Mouse (Mus musculus) kidney, adult 2 months (tissue): ENCODE measurements around the gene Spop.

Experiments used
- CTCF ChIP-seq: fragments of 200-500 bp; conservative IDR thresholded peaks from 2 replicates; pipeline ENCODE4 v1.5.1; 2011; ENCODE audit warnings: low read depth, mild to moderate bottlenecking, control low read depth, low read length, moderate library complexity, mixed read lengths; ENCODE audit not compliant: insufficient read depth, insufficient read length
- POLR2A ChIP-seq: fragments of 200-500 bp; IDR thresholded peaks from one replicate; pipeline ENCODE4 v1.6.1; 2011; ENCODE audit warnings: low read depth, low read length, control low read depth

- no peak for TF ChIP-seq CTCF
- no peak for TF ChIP-seq POLR2A
Observed at GRCm38 (mm10) chr11:95476323-95476722, 62.4 kb downstream of the Spop start.
